Mouse (Mus musculus) c-Kit-positive CD71-negative TER-119-negative erythroid progenitor cells, embryonic 14.5 days (primary cell): ENCODE measurements around the gene Slc39a2.
"Not testable (repeated sequence)": the region's sequence is repeated elsewhere in the genome, so short reads cannot be mapped to it uniquely, and the experiment has no call there.

Source experiments
- DNase-seq: peaks from one replicate; pipeline ENCODE4 v3.0.0-alpha.2; 2013; ENCODE audit warnings: low read depth

Slc39a2 gene

GRCm38 (mm10) chr14:51902806-51903710 is 10.4 kb downstream of the Slc39a2 start:
- no peak for DNase-seq

GRCm38 (mm10) chr14:51903782-51904181 is 11.1 kb downstream of the Slc39a2 start:
- no peak for DNase-seq

DNA sequence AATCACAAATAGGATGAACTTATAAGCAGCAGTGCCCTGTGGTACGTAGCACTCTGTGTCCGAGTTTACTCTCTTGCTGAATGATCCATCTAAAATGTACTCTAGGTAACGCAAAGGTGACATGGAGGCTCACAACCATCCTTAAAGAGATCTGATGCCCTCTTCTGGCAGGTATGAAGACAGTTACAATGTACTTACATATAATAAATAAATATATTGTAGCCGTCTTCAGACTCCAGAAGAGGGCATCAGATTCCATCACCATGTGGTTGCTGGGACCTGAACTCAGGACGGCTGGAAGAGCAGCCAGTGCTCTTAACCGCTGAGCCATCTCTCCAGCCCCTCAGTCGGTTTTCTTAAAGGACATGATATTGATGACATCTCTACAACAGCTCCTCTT is 12.0 kb downstream of the Slc39a2 start:
- no peak for DNase-seq

- no peak for DNase-seq
Observed at GRCm38 (mm10) chr14:51906102-51906501, 13.4 kb downstream of the Slc39a2 start.

DNA sequence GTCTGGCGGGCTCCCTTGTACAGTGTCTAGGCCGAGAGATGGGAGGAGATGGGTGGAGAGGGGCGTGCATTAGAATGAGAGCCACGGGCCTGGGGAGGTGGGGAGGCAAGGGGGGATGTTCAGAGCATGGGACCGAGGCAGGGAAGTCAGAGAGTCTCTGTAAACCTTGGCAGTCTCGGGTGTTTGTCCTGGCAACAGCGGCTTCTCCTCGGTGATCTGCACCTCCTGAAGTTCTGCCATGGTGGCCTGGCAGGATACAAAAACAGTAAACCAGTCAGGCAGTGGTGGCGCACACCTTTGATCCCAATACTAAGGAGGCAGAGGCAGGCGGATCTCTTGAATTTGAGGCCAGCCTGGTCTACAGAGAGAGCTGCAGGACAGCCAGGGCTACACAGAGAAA is 18.6 kb downstream of the Slc39a2 start:
- DNase-seq: no peak

DNA sequence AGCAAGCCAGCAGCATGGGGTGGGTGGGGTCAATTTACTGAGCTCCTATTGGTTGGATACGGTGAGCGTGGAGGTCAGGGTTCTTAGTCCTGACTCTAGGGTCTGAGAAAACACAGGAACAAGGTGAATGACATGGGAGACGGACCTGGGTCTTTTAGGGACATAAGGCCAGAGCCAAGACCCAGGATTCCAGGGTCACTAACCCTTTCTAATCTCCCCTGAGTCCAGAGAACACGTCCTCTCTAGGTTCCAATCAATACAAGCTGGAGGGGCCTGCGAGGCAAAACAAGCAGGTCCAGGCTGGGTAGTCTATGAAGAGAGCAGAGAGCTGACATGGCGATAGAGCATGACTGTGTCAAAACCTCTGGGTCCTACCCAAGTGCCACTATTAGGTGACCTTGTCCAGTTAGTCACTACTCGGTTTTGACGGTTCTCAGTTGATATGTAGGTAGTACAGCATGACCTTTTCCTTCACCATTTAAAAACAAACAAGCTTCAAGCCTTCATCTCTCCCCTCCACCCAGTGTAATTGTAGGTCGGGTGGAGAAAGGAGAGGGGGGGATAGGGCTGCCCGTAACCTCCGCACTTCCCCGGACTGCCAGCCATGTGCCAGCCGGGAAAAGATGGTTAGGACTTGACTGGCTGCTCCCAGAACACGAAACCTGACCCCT is 19.8 kb downstream of the Slc39a2 start:
- DNase-seq: no peak

GRCm38 (mm10) chr14:51913062-51913959 is 20.6 kb downstream of the Slc39a2 start:
- DNase-seq: peak; percentile 52

DNA sequence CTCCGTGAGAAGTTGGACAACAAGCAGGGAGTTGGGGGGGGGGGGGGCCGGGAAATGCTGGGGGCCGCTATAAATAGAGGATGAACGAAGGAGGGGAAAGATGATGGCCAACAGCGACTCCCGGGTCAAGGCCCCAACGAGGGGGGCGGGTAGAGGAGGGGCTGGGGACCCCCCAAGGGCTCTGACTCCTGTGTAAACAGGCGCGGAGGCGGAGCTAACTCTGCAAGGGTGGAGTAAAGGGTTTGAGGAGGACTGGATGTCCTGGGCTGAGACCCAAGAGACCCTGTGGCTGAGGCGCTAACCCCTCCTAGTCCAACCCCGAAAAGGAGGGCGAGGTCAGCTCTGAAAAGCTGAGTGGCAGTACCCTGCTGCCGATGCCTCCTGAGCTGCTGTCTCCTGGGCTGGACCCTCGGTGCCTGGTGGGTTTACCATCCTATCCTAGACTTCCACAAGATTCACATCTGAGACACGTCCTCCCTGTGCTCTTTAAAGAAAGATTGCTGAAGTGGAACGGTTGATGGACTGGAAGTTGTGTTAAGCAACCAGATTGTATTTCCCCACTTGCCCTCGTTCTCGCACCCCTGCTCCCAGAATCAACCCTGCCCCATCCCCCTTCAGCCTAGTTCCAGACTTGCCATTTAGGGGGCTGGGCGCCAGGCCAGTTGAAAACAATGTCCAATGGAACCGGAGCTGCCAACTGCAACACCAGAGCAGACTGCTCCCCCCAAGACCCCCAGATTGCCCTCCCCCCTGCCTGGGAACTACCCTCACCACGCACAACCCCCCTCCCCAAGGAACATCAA is 21.5 kb downstream of the Slc39a2 start, which contains the start of gene Ndrg2:
Ndrg2 (minus strand) TSS at position 199 of the 803 bp plus-strand sequence.
- DNase-seq: no peak

DNA sequence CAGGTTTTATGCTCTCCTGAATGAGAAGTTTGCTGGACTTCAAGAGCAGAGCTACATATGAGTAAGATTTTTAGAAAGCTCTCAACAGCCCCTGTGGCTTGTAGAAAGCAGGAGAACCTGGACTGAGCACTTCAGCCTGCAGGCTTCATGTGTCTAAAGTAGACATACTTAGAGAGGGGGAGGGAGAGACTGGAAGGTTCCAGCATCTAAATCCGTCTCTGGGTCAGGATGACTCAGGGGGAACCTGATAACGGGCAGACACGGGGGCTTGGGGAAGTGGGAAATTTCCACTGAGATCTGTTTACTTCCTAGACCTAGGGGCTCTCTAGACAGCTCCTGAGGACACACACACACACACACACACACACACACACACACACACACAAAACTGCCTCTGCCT is 22.3 kb downstream of the Slc39a2 start:
- no peak for DNase-seq

- no peak for DNase-seq
Observed at GRCm38 (mm10) chr14:51916539-51916938, 23.9 kb downstream of the Slc39a2 start.

DNA sequence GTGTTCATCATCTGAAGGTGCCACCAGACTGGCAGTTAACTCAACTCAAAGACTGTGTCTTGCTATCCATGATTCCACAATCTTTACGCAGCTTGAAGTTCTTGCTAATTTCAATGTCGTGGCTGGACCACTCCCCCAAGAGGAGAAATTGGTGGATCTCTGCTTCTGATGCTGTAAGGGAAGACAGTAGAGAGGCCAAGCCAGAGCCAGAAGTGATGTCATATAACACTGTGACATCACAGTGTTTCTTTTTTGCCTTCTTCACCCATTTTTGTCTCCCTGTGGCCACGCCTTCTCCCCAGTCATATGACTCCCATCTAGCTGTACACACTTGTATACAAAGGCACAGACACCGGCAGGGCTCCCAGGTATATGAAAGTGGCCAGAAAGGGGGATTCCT is 25.4 kb downstream of the Slc39a2 start, which contains the start of gene Tppp2:
Tppp2 (plus strand) TSS at position 301 of the 400 bp plus-strand sequence.
- DNase-seq: no peak

- no peak for DNase-seq
Observed at GRCm38 (mm10) chr14:51918966-51919365, 26.3 kb downstream of the Slc39a2 start.

- DNase-seq: no peak
Observed at GRCm38 (mm10) chr14:51921759-51922570, 29.3 kb downstream of the Slc39a2 start.

DNA sequence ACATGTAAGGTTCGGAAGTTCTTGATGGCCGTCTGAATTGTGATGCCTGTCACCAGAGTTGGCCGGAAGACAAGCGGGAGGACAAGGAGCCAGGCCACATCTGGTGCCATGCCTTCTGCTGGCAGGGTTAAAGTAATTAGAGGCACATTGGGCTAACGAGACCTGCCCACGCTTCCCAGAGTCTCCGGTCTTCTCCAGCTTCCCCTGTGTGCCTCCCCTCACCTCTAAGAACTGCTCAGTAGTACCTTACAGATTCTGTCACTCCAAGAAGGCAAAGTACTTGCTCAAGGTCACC is 29.8 kb downstream of the Slc39a2 start, which contains the start of gene Rnase13:
Rnase13 (minus strand) TSS at position 203 of the 295 bp plus-strand sequence.
- DNase-seq: no peak

GRCm38 (mm10) chr14:51922910-51923309 is 30.2 kb downstream of the Slc39a2 start:
- no peak for DNase-seq

- DNase-seq: no peak
Observed at GRCm38 (mm10) chr14:51923492-51923891, 30.8 kb downstream of the Slc39a2 start.

- DNase-seq: not testable (repeated sequence)
Observed at GRCm38 (mm10) chr14:51926930-51927329, 34.2 kb downstream of the Slc39a2 start.

- DNase-seq: no peak
Observed at GRCm38 (mm10) chr14:51929309-51929943, 36.7 kb downstream of the Slc39a2 start.

- no peak for DNase-seq
Observed at GRCm38 (mm10) chr14:51929968-51930367, 37.3 kb downstream of the Slc39a2 start.

GRCm38 (mm10) chr14:51930824-51931223 is 38.1 kb downstream of the Slc39a2 start:
- DNase-seq: no peak
